Mouse (Mus musculus): ENCODE results near the gene Olfr711.
"Not testable (repeated sequence)": the region's sequence is repeated elsewhere in the genome, so short reads cannot be mapped to it uniquely, and the experiment has no call there.

The Olfr711 gene

GRCm38 (mm10) chr7:106975353-106975752 lies at the start of gene Olfr711:
Gene Olfr711 (minus strand): TSS chr7:106975453.
- DNase-seq (ENCODE audit: low read depth): no peak

DNA sequence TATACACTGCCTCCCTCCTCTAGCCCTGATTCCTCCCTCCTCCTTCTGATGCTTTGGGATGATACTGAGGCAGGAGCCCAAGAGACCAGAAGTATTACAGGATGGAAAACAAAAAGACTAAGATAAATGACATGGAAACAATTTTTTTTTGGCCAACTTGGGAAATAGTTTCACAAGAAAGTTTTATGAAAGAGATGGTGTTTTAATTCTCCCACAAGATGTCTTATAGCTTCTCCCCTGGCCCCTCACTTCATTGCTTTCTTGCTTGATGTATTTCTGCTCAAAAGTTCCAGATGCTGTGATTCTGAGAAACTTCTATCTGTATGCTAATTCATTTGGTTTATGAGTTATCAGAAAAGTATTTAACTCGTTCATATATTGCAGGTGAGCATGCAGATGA lies 30.7 kb upstream of the Olfr711 start, which contains the start of gene Olfr2:
Olfr2 (minus strand) TSS at position 101 of the 400 bp plus-strand sequence.
- DNase-seq (ENCODE audit: low read depth): no peak

GRCm38 (mm10) chr7:107004169-107004568 lies 28.9 kb upstream of the Olfr711 start:
- DNase-seq (ENCODE audit: low read depth): no peak

- DNase-seq (ENCODE audit: low read depth): no peak
Observed at GRCm38 (mm10) chr7:107000798-107001197, 25.5 kb upstream of the Olfr711 start.

DNA sequence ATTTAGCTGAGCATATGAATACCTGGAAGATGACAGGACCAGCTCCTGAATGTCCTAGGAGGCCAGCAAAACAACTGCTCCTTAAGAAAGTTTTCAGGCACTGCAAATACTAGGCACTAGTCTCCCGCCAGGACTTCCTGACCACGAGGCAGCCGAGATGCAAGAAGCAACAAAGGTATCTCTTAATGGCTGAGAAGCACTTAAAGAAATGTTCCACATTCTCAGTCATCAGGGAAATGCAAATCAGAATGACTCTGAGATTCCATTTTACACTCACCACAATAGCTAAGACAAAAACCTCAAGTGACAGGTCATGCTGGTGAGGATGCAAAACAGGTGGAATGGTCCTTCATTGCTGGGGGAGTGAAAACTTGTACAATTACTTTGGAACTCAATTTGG lies 10.0 kb upstream of the Olfr711 start:
- no peak for DNase-seq (ENCODE audit: low read depth)

DNA sequence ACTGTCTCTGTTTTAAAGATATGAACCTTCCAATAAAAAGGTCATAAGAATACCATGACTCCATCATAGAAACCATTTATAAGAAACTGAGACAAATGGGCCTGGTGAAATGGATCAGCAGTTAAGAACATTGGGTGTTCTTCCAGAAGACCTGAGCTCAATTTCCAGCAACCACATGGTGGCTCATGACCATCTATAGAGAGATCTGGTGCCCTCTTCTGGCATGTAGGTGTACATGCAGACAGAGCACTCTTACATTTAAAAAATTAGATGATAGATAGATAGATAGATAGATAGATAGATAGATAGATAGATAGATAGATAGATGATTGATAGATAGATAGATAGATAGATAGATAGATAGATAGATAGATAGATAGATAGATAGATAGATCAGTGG lies 7.8 kb downstream of the Olfr711 start:
- not testable (repeated sequence) for DNase-seq (ENCODE audit: low read depth)

- DNase-seq (ENCODE audit: low read depth): no peak
Observed at GRCm38 (mm10) chr7:106963837-106964236, 11.4 kb downstream of the Olfr711 start, which contains the start of gene Olfr6. Gene Olfr6 (minus strand): TSS chr7:106963937.

GRCm38 (mm10) chr7:106948212-106948611 lies 27.0 kb downstream of the Olfr711 start, which contains the start of gene Olfr710:
Gene Olfr710 (minus strand): TSS chr7:106948312.
- DNase-seq (ENCODE audit: low read depth): no peak

DNA sequence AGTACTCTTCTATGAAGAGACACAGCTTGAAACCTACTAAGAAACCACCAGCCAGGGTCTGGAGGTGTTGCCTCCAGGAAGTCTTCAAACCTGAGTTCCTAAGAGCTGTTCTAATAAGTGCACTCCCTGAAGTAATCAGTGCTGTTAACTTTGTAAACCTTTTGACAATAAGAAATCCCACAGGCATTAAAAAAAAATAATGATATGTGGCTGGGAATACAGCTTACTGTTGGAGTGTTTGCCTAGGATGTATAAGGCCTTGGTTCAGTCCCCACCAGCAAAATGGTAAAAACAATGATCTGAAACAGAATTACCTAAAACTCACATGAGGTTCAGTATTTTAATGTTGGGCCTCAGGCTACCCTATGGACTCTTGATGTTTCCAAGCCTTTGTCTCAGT lies 43.1 kb downstream of the Olfr711 start, which contains the start of gene Olfr709-ps1:
Olfr709-ps1 (minus strand) TSS at position 101 of the 400 bp plus-strand sequence.
- DNase-seq (ENCODE audit: low read depth): no peak

GRCm38 (mm10) chr7:106920961-106921360 lies 54.3 kb downstream of the Olfr711 start:
- DNase-seq (ENCODE audit: low read depth): not testable (repeated sequence)

All from c-Kit-positive CD71-positive TER-119-negative erythroid progenitor cells, embryonic 14.5 days (primary cell).